Mouse (Mus musculus): ENCODE measurements around the gene Pigb. TPM values are rescaled to one million over a fixed set of nuclear protein-coding genes. Genes with fewer than 3 reads are reported as not detected.
"Not testable (repeated sequence)": the region's sequence is repeated elsewhere in the genome, so short reads cannot be mapped to it uniquely, and the experiment has no call there.

Gene Pigb
- polyA plus RNA-seq (2016; fragmentation: Nextera tagmentation; extraction: Ambion mirVana) = 15.0 and 15.8 TPM in 2 replicates

DNA sequence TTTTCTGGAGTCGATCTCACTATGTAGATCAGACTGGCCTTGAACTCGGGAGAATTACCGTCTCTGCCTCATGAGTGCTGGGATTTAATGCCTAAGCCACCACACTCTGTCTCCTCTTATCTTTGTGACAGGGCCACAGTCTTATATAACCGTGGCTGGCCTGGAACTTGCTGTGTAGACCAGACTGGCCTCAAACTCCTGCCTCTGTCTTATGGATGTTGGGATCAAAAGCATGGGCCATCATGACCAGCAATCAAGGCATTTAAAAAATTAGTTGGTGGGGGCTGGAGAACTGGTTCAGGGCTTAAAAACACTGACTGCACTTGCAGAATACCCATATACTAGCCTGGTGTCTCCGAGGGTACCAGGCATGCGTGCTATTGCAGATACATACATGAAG lies at the start of gene Pigb:
Pigb (minus strand) TSS at position 299 of the 400 bp plus-strand sequence.
- WGBS = 37% methylated on average over 6 of the region's 6 CpGs
- peaks cover 9% of the 10 kb centered on the region; the same call in 1 of the 2 replicates for H3K36me3 ChIP-seq
- peak within 1 kb of the TSS; percentile 92 for H3K27ac ChIP-seq
- peak within 1 kb of the TSS; percentile 86 for H3K4me3 ChIP-seq
- peaks cover 7% of the 10 kb centered on the region for H3K27me3 ChIP-seq (ENCODE audit: insufficient read depth, poor library complexity, severe bottlenecking)
- H3K4me1 ChIP-seq (replicated peaks) = peaks cover 24% of the 10 kb centered on the region
- no peaks in the 10 kb centered on the region for H3K9me3 ChIP-seq
- no peak for DNase-seq (ENCODE audit: low spot score)

DNA sequence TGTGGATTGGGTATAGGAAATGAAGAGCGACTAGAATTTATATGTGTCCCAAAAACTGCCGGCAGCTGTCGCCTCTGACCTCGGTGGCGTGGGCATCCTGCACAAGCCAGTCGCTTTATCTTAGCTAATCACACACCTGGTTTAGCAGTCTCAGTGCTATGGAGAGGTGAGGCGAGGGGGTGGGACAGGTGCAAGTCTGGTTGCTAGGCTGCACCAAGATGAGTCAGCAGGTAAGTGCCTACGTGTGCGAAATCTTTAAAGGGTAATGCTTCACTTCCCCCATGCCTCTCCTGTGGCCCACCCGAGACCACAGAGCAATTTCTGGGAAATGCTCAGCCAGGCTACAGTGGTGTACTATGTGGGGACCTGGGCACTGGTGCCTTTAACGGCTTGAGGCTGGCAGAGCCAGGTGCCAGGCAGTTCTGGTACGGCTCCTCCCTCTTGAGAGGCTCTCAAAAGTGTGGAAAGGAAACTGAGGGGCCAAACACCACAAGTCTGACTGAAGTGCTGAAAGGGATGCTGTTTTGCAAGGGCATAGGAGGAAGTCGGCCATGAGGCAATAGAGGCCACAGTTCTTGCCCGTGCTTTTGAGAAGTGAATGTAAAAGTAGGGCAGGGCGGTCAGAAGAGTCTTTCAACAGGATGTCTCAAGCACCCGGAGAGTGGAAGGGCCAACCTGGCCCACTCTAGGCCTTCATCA lies 49.2 kb upstream of the Pigb start:
- 78% methylated on average over 16 of the region's 16 CpGs for whole genome bisulfite sequencing
- Histone ChIP-seq H3K4me3 (no peak overlapping the region), H3K4me1 (replicated peaks) (peaks cover under 1% of the 10 kb centered on the region; the same call in 1 of the 2 replicates), H3K9me3 (no peaks in the 10 kb centered on the region), H3K36me3 (no peaks in the 10 kb centered on the region), H3K27ac (no peak overlapping the region), H3K27me3 (ENCODE audit: insufficient read depth, poor library complexity, severe bottlenecking) (no peaks in the 10 kb centered on the region)
- no peak for DNase-seq (ENCODE audit: low spot score)

DNA sequence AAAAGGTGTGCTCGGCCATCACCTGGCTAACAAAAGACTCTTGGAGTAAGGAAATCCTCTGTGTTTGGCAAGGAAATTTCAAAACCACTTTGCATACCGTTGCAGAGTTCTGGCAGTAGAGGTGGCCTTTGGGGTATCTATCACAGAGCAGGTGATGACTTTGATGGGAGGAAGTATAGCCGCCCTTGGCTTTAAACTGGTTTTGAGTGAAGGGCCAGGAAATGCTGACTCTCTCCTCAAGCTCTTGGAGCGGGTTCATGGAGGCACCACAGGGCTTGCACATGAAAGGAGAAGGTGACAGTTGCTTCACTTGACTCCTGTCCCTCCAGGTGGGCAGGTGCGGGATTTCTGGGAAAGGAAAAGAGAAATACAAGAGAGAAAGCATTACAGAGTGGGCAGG lies 47.4 kb upstream of the Pigb start:
- no peaks in the 10 kb centered on the region for H3K9me3 ChIP-seq
- H3K27me3 ChIP-seq (ENCODE audit: insufficient read depth, poor library complexity, severe bottlenecking) = no peaks in the 10 kb centered on the region
- H3K4me3 ChIP-seq = no peak overlapping the region
- H3K27ac ChIP-seq = no peak overlapping the region
- DNase-seq (ENCODE audit: low spot score) = no peak
- H3K4me1 ChIP-seq (replicated peaks) = no peaks in the 10 kb centered on the region
- no peaks in the 10 kb centered on the region for H3K36me3 ChIP-seq
- WGBS = 80% methylated on average over 5 of the region's 5 CpGs

DNA sequence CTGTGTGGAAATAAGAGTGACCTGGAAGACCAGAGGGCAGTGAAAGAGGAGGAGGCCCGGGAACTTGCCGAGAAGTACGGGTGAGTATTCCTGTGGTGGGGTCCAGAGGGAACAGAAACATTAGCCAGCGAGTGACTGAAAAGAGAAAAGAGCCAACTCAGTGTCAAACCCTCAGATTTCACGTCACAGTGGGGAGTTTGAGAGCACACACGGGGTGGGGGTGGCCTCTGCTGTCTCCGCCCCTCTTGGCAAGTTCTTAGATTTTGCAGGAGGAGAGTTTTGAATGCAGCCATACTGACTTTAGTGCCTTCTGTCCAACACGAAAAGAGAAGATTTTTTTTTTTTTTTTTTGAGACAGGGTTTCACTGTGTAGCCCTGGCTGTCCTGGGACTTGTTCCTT lies 46.9 kb upstream of the Pigb start:
- Histone ChIP-seq H3K4me3 (no peak overlapping the region), H3K4me1 (replicated peaks) (no peaks in the 10 kb centered on the region), H3K27me3 (ENCODE audit: insufficient read depth, poor library complexity, severe bottlenecking) (no peaks in the 10 kb centered on the region), H3K27ac (no peak overlapping the region), H3K36me3 (no peaks in the 10 kb centered on the region), H3K9me3 (no peaks in the 10 kb centered on the region)
- no peak for DNase-seq (ENCODE audit: low spot score)
- WGBS = 62% methylated on average over 8 of the region's 8 CpGs

DNA sequence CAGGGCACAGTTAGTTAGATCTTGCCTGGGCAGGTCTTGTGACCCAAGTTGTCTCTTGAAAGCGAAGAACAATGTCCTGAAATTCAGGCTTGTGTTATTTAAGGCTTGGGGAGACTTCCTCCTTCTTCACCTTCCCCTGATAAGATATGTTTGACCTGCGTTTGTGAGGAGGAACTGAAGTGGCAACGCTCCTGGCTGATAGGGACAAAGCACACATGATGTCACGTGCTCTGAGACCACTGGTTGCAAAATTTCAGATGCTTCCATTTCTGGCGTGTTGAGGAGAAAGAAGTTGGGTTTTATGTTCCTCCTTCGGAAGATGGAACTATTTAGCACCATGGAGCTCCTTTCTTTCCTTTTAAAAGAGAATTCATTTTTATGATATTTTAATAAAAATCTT lies 45.7 kb upstream of the Pigb start:
- Histone ChIP-seq H3K27me3 (ENCODE audit: insufficient read depth, poor library complexity, severe bottlenecking) (no peaks in the 10 kb centered on the region), H3K9me3 (no peaks in the 10 kb centered on the region), H3K27ac (no peak overlapping the region), H3K4me1 (replicated peaks) (no peaks in the 10 kb centered on the region), H3K4me3 (no peak overlapping the region), H3K36me3 (no peaks in the 10 kb centered on the region)
- 86% methylated on average over 6 of the region's 6 CpGs for WGBS
- DNase-seq (ENCODE audit: low spot score) = no peak

- 75% methylated on average over 6 of the region's 6 CpGs for WGBS
- H3K27ac ChIP-seq = no peak overlapping the region
- no peaks in the 10 kb centered on the region for H3K36me3 ChIP-seq
- H3K4me1 ChIP-seq (replicated peaks) = no peaks in the 10 kb centered on the region
- DNase-seq (ENCODE audit: low spot score) = no peak
- no peaks in the 10 kb centered on the region for H3K27me3 ChIP-seq (ENCODE audit: insufficient read depth, poor library complexity, severe bottlenecking)
- H3K9me3 ChIP-seq = no peaks in the 10 kb centered on the region
- H3K4me3 ChIP-seq = no peak overlapping the region
Observed at GRCm38 (mm10) chr9:73083956-73084355, 43.8 kb upstream of the Pigb start.

DNA sequence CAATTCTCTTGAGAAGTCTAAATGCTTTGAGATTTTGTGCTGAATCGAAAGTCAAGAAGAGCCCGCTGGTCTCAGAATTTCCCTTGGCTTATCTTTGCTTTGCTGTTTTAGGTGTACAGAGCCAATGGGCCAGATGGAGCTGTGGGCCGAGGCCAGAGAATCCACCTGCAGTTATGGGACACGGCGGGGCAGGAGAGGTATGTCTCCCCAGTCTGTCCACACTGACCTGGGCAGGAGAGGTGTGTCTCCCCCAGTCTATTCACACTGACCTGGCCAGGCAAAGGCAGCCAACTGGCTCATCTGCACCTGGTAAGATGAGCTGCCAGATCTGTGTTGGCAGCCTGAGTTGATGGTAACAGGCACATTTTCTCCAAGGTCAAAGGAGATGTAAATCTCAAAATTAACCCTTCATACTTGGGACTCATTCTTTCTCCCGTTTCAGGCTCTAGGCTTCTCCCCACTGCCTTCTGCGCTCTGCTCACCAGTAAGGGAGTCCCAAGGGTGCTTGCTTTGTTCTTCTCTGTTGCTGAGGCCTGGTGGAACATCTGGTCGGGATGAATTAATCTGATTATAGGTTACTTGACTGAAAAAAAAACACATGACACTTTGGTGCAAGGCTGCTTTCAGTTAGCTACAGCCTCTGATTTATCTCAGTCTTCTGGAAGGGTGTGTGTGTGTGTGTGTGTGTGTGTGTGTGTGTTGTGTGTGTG lies 42.3 kb upstream of the Pigb start:
- Histone ChIP-seq H3K27ac (peak overlapping the region; percentile 56), H3K4me1 (replicated peaks) (no peaks in the 10 kb centered on the region), H3K4me3 (no peak overlapping the region), H3K9me3 (no peaks in the 10 kb centered on the region), H3K36me3 (no peaks in the 10 kb centered on the region), H3K27me3 (ENCODE audit: insufficient read depth, poor library complexity, severe bottlenecking) (no peaks in the 10 kb centered on the region)
- no peak for DNase-seq (ENCODE audit: low spot score)
- 86% methylated on average over 8 of the region's 8 CpGs for WGBS

DNA sequence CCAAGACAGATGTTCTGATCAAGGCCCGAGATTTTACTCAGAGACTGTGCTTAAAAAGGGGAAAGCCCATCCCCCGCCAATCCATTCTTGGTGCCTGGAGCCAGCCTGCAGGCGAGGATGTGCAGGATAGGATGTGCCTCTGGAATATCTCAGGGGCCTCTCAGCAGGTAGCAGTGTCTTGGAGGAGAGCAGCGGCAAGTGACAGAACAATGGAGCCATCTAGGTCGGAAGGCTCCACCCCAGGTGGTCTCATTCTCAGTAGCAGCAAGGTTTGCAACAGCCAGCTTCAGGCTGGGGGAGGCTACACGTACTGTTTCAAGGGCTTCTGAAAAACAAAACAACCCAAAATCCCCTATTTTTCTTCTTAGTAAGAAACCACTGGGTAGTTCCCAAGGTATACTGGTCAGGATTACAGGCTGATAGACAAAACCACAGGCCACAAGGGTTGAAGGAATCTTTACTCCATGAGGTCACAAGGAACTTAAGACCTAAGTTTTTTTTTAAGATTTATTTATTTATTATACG lies 39.7 kb upstream of the Pigb start:
- Histone ChIP-seq H3K4me1 (replicated peaks) (no peaks in the 10 kb centered on the region), H3K36me3 (no peaks in the 10 kb centered on the region), H3K27me3 (ENCODE audit: insufficient read depth, poor library complexity, severe bottlenecking) (no peaks in the 10 kb centered on the region), H3K27ac (no peak overlapping the region), H3K9me3 (no peaks in the 10 kb centered on the region), H3K4me3 (no peak overlapping the region)
- 36% methylated on average over 7 of the region's 7 CpGs for WGBS
- no peak for DNase-seq (ENCODE audit: low spot score)

GRCm38 (mm10) chr9:73079349-73079748 lies 39.2 kb upstream of the Pigb start:
- H3K9me3 ChIP-seq; DNase-seq (ENCODE audit: low spot score); H3K27ac ChIP-seq; H3K4me1 ChIP-seq (replicated peaks); H3K36me3 ChIP-seq; H3K4me3 ChIP-seq; H3K27me3 ChIP-seq (ENCODE audit: insufficient read depth, poor library complexity, severe bottlenecking): not testable (repeated sequence)
- WGBS = 85% methylated on average over 11 of the region's 12 CpGs

GRCm38 (mm10) chr9:73073169-73073568 lies 33.0 kb upstream of the Pigb start:
- no peaks in the 10 kb centered on the region for H3K27me3 ChIP-seq (ENCODE audit: insufficient read depth, poor library complexity, severe bottlenecking)
- no peak for DNase-seq (ENCODE audit: low spot score)
- H3K9me3 ChIP-seq = no peaks in the 10 kb centered on the region
- H3K27ac ChIP-seq = no peak overlapping the region
- WGBS = 91% methylated on average over 5 of the region's 5 CpGs
- no peak overlapping the region for H3K4me3 ChIP-seq
- H3K4me1 ChIP-seq (replicated peaks) = peaks cover 2% of the 10 kb centered on the region
- no peaks in the 10 kb centered on the region for H3K36me3 ChIP-seq

- peaks cover 9% of the 10 kb centered on the region for H3K4me1 ChIP-seq (replicated peaks)
- H3K4me3 ChIP-seq = no peak overlapping the region
- H3K27ac ChIP-seq = no peak overlapping the region
- H3K27me3 ChIP-seq (ENCODE audit: insufficient read depth, poor library complexity, severe bottlenecking) = no peaks in the 10 kb centered on the region
- no peaks in the 10 kb centered on the region for H3K9me3 ChIP-seq
- no peak for DNase-seq (ENCODE audit: low spot score)
- H3K36me3 ChIP-seq = no peaks in the 10 kb centered on the region
- 87% methylated on average over 8 of the region's 8 CpGs for WGBS
Observed at GRCm38 (mm10) chr9:73072426-73072825, 32.2 kb upstream of the Pigb start.

GRCm38 (mm10) chr9:73070971-73071659 lies 30.9 kb upstream of the Pigb start:
- Histone ChIP-seq H3K4me1 (replicated peaks) (peaks cover 18% of the 10 kb centered on the region), H3K9me3 (no peaks in the 10 kb centered on the region), H3K36me3 (no peaks in the 10 kb centered on the region), H3K27ac (no peak overlapping the region), H3K27me3 (ENCODE audit: insufficient read depth, poor library complexity, severe bottlenecking) (no peaks in the 10 kb centered on the region), H3K4me3 (no peak overlapping the region)
- 76% methylated on average over 10 of the region's 10 CpGs for WGBS
- no peak for DNase-seq (ENCODE audit: low spot score)

DNA sequence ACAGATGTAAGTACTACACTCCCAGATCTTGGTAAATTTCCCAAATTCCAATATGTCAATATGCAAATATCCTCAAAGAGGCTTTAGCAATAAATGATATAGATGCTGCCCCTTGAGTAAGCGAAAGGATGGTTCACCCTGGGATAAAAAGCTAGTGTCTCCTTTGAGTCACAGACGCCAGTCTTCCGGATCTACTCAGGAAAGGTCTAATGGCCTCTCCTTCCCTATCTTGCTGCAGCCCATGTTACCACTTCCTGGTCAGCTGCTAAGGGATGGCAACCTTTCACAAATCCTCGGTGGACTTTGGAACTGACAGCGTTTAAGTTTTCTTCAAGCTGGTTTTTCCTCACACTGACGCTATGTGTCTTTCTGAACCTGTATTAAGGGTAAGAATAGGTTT lies 28.5 kb upstream of the Pigb start:
- Histone ChIP-seq H3K9me3 (no peaks in the 10 kb centered on the region), H3K4me3 (no peak overlapping the region), H3K36me3 (no peaks in the 10 kb centered on the region), H3K4me1 (replicated peaks) (peaks cover 25% of the 10 kb centered on the region), H3K27ac (no peak overlapping the region), H3K27me3 (ENCODE audit: insufficient read depth, poor library complexity, severe bottlenecking) (no peaks in the 10 kb centered on the region)
- DNase-seq (ENCODE audit: low spot score) = no peak
- 91% methylated on average over 6 of the region's 6 CpGs for WGBS
